Mouse (Mus musculus) G1E (cell line): ENCODE measurements around the gene Mcrip2.

Source experiments
- CTCF ChIP-seq: IDR thresholded peaks from 2 replicates; pipeline ENCODE4 v1.5.1; 2012; ENCODE audit warnings: low read depth, low read length, inconsistent platforms, mixed read lengths
- GATA1 ChIP-seq: IDR thresholded peaks from 2 replicates; pipeline ENCODE4 v1.6.1; 2012; ENCODE audit warnings: borderline replicate concordance, low read length, inconsistent platforms, mixed read lengths
- GATA2 ChIP-seq: IDR thresholded peaks from 2 replicates; pipeline ENCODE4 v1.6.1; 2012; ENCODE audit warnings: low read depth, low read length, inconsistent platforms, borderline replicate concordance
- POLR2AphosphoS5 ChIP-seq: IDR thresholded peaks from 2 replicates; pipeline ENCODE4 v1.6.1; 2012; ENCODE audit warnings: low read depth, low read length, inconsistent platforms; ENCODE audit not compliant: insufficient replicate concordance

GRCm38 (mm10) chr17:25903061-25903460, 34.5 kb upstream of the Mcrip2 start:
- TF ChIP-seq CTCF (no peak), GATA1 (no peak), GATA2 (no peak), POLR2AphosphoS5 (no peak)
